Mouse (Mus musculus): ENCODE measurements around the gene Hes1.
"Not testable (repeated sequence)": the region's sequence is repeated elsewhere in the genome, so short reads cannot be mapped to it uniquely, and the experiment has no call there.

Hes1 gene

DNA sequence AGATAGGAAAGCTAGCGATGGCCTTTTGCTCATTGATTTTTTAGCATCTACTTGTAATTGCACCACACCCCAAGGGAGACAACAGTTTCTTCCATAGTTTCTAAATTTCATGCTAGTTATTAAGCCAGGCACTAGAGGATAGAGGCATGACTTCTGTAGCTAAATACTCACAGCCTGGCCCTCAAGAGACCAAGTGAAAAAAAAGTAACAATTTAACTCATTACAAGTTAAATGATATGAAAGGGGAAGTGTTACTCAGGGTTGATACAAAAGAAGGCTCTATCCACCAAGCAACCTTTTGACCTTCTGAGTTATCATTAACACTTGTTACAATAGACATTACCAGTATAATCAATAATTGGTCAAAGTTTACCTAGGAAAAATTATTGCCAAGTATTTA is 9.1 kb downstream of the Hes1 start:
- DNase-seq = no peak

DNA sequence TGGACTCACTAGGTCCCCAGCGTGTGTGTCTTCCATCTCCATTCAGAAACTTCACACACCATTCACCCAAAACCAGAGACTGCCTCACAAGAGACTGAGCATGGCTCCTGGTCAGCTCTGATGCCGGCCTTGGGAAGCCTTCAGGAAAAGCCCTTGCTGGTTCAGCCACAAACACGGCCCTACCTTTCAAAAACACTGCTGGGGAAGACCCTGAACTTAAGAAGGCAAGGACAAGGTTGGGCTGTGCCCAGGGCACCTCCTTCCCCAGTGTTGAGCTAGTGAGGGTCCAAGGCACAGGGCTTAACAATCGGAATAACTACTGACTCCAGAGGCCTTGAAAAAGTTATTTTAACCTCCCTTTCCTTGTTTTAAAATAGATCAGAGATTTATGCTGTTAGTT is 17.3 kb downstream of the Hes1 start:
- DNase-seq = peak in 1 of 2 experiments; percentile 31

GRCm38 (mm10) chr16:30081980-30082379 is 17.8 kb downstream of the Hes1 start:
- DNase-seq = no peak

GRCm38 (mm10) chr16:30082965-30083364 is 18.8 kb downstream of the Hes1 start:
- DNase-seq = peak; percentile 13 to 27

GRCm38 (mm10) chr16:30083536-30083935 is 19.4 kb downstream of the Hes1 start:
- DNase-seq = peak; percentile 51 to 68

DNA sequence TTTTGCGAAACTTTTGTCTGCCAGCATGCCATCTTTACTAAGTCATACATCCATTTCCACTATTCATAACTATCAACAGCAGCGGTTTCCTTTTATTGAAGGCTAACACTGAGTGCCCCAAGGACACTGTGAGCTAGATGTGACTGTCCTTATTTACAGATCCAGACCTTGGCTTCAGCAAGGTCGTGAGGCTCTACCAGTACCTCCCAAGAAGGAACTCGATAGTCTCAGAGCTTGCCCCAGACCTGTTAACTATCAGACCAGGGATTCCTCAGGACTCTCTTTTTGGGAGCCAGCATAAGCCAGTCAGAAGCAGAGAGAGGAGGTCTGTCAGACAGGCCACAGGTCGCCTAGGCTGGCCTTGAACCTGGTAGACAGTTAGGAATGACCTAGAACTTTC is 24.5 kb downstream of the Hes1 start:
- no peak for DNase-seq

- no peak for DNase-seq
Measured at GRCm38 (mm10) chr16:30090200-30090865, 26.1 kb downstream of the Hes1 start.

GRCm38 (mm10) chr16:30096050-30096449 is 31.9 kb downstream of the Hes1 start:
- DNase-seq = no peak

DNA sequence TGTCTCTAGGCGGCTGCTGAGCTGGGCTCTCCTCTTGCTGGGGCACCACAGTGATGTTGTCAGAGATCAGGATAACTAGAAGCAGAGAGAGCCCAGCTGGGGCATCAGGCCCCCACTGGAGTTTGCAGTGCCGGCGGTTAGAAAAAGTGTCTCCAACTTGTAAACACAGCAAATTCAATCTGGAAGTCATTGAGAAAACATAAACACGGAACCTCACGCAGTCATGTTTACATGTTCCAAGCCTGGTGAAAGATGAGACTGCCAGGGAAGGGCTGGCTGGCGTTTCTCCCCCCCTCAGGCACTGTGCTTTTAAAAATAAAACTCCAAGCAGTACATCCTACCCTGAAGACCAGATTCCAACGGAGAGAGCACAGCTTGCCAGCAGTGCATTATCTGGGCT is 32.3 kb downstream of the Hes1 start:
- DNase-seq = no peak

- DNase-seq = no peak
Measured at GRCm38 (mm10) chr16:30099124-30099523, 34.9 kb downstream of the Hes1 start.

GRCm38 (mm10) chr16:30102149-30102915 is 38.1 kb downstream of the Hes1 start:
- no peak for DNase-seq

DNA sequence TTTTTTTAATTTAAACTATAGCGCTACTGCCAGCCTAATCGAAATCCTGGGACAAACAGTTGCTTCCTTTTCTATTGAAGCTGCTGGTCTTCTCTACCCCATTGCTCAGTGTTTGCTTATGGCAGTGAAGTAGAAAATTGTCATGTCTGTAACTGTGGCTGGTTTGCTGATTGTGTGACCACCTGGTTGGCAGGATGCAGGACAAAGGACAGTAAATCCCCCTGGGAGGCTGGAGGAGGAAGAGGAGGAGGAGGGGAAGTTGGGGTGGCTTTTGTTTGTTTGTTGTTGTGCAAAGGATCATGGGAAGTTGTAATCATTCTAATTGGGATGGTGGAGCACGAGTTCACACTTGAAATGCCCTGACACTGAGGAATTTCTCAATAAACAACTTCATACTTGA is 38.8 kb downstream of the Hes1 start:
- DNase-seq = no peak

- no peak for DNase-seq
Measured at GRCm38 (mm10) chr16:30103495-30103894, 39.3 kb downstream of the Hes1 start.

DNA sequence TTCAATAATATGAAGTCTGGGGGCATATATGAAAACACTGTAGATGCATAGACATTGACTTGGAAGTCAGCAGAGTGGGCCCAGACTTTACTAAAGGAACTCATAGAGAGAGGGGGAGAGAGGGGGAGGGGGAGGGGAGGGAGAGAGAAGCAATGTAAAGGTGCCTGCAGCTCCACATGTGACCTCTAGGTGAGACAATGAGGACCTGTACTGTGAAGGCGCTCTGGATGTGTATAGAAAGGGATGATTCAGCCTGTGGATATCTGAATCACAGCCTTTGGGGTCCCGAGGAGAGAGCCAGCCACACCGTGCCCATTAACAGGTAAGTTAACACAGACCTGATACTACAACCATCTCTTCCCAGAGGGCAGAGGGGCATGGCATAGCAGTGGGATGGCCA is 40.2 kb downstream of the Hes1 start:
- DNase-seq = no peak

DNA sequence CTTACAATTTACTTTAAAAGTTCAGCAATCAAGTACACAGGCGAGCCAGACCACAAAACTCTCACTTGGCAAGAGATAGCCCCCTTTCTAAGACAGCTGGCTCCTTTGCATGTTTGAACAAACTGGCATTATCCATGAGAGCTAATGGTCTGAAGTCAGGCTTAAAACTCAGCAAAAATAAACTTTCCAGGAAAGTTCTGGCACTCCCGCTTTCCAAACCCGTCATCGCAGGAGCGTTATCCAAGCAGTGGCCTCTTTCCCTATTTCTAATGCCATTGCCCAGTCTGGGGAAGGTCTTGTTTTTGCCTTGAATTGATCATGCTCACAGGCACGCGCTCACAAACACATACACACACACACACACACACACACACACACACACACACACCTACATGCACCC is 41.3 kb downstream of the Hes1 start:
- DNase-seq = no peak

DNA sequence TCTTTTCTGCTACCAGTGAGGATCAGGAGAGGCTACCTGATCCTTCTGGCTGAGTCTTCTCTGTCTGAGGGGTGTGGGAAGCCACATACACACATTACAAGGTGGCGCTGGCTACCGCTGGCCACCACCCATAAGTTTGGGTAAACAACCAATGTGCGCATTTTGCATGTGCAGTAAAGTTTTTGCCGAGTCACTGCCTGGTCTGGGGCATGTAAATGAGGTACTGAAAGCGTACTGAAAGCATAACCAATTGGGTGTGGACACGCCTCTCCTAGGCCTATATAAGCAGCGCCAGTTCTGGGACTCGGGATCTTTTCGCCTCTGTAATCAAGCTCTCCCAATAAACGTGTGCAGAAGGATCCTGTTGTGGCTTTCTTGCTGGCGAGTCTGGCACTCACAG is 44.0 kb downstream of the Hes1 start:
- DNase-seq = not testable (repeated sequence)

- DNase-seq = no peak
Measured at GRCm38 (mm10) chr16:30110466-30110865, 46.3 kb downstream of the Hes1 start.

GRCm38 (mm10) chr16:30111069-30111468 is 46.9 kb downstream of the Hes1 start:
- no peak for DNase-seq

DNA sequence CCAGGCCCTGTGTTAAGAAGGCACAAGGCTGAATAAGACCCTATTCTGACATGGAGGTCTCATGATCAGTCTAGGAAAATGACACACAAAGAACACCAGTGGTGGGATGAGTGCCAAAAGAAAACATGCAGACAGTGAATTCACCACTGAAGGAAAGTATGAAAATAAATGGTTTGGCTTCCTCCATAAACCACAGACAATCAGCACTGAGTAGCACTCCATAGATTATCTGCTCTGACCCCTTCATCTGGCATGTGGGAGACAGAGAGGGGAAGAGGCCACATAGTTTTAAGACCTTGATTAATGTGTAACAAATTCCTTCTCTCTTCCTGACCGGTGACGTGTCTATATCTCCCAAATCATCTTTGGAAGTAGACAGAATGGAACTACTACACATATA is 47.4 kb downstream of the Hes1 start:
- DNase-seq = no peak

DNA sequence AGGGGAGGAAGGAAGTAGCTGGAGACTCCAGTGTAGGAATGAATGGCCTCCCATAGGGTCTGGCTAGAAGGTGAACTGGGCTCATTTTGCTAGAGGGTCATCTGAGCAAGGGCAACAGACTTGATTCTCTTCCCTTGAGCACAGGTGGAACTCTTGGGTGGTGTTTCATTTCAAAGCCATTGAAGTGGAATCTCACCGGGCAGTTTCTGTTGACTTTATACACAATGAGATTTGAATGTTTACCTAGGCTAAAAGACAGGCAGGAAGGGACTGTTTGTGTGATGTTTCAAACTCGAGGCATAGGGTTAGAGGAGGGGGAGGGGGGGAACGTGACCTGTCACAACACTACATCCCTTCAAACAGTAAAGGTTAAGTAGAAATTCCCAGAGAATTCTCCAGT is 49.0 kb downstream of the Hes1 start:
- DNase-seq = no peak

DNA sequence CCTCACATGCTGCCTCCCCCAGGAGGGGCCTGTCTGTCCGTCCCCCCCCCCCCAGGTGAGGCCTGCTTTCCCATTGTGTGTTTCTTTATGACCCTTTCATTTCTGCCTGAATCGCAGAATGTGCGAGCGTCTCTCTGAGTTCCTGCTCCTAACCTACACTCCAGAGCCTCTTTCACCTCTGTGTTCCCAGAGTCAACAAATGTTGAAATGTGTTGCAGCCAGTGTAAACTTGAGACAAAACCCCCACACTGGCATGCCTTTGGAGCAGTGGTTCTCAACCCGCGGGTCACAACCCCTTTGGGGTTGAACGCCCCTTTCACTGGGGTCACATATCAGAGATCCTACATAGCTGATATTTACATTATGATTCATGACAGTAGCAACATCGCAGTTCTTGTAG is 49.6 kb downstream of the Hes1 start:
- no peak for DNase-seq

DNA sequence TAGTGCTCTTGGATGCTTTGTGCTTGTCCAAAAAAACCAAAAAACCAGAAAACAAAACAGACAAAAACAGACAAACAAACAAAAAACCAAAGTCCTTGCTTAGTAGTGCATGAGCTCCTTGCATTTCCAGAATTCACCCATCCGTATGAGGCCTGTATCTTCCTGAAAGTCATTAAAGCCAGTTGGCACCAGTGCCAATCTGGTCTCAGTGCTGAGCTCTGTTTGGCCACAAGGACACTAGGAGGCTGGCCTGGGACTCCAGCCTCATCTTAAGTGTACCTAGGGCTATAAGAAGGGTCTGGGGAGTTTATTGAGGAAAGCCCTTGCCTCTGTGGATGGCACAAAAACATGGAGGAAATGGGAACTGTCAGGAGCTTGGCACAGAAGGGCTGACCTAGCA is 50.3 kb downstream of the Hes1 start:
- DNase-seq = no peak
